Mouse (Mus musculus): ENCODE data around the gene Tial1. TPM values are rescaled to one million over a fixed set of nuclear protein-coding genes. Genes with fewer than 3 reads are reported as not detected.

Gene Tial1
- polyA plus RNA-seq (2016; fragmentation: Nextera tagmentation; extraction: Ambion mirVana) = 16.3 and 19.9 TPM in 2 replicates

GRCm38 (mm10) chr7:128461285-128462215 lies at the start of gene Tial1:
Gene Tial1 (minus strand): TSS chr7:128461717.
- no peaks in the 10 kb centered on the region for H3K36me3 ChIP-seq
- no peaks in the 10 kb centered on the region for H3K9me3 ChIP-seq
- WGBS = under 1% methylated on average over 69 of the region's 69 CpGs
- peak; percentile 100 for DNase-seq (ENCODE audit: low spot score)
- H3K4me1 ChIP-seq = peaks cover 21% of the 10 kb centered on the region
- H3K27ac ChIP-seq = peak within 1 kb of the TSS; percentile 99
- H3K4me3 ChIP-seq = peak within 1 kb of the TSS; percentile 93
- no peaks in the 10 kb centered on the region for H3K27me3 ChIP-seq (ENCODE audit: insufficient read depth, poor library complexity, severe bottlenecking)

DNA sequence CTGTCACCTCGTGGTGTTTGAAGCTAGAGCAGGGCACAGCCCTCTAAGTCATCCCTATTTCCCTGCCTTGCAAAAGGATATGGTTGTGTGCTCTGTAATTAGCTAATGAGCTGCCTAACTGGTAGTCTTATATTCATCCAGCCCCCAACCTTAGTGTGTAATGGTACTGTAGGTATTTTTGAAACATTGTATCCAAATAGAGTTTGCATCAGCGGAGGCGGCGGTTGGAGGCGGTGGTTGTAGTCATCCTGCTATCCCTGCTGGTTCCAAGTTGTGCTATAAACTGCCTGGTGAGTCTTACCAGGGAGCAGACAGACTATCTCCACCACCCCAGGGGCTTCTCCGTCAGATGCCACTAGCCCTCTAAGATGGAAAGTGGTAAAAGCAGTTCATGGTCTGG lies 42.6 kb upstream of the Tial1 start:
- no peak for DNase-seq (ENCODE audit: low spot score)
- Histone ChIP-seq H3K4me1 (peaks cover 9% of the 10 kb centered on the region; the same call in 1 of the 2 replicates), H3K36me3 (no peaks in the 10 kb centered on the region), H3K27ac (no peak overlapping the region), H3K27me3 (ENCODE audit: insufficient read depth, poor library complexity, severe bottlenecking) (no peaks in the 10 kb centered on the region), H3K4me3 (no peak overlapping the region), H3K9me3 (no peaks in the 10 kb centered on the region)
- 82% methylated on average over 6 of the region's 6 CpGs for WGBS

DNA sequence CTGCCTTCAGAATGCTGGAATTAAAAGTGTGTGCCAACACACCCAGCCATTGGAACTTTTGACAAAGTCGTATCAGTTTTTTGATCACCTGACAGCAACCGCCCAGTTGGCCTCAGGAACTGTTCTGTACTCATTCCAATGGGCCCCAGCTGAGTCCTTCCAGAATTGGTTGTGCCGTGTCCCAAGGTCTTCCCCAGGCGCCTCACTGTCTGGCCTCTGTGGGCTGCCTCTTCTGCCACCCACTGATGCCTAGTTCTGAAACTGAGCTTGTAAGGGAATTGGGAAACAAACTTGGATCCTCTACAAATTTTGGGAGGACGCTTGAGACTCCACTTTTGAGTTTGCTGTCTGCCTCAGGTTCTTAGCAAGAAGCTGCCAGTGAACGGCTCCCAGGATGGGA lies 38.3 kb upstream of the Tial1 start:
- Histone ChIP-seq H3K36me3 (no peaks in the 10 kb centered on the region), H3K9me3 (no peaks in the 10 kb centered on the region), H3K27me3 (ENCODE audit: insufficient read depth, poor library complexity, severe bottlenecking) (no peaks in the 10 kb centered on the region), H3K4me3 (no peak overlapping the region), H3K27ac (no peak overlapping the region), H3K4me1 (peaks cover 9% of the 10 kb centered on the region; the same call in 1 of the 2 replicates)
- WGBS = 71% methylated on average over 6 of the region's 6 CpGs
- no peak for DNase-seq (ENCODE audit: low spot score)

DNA sequence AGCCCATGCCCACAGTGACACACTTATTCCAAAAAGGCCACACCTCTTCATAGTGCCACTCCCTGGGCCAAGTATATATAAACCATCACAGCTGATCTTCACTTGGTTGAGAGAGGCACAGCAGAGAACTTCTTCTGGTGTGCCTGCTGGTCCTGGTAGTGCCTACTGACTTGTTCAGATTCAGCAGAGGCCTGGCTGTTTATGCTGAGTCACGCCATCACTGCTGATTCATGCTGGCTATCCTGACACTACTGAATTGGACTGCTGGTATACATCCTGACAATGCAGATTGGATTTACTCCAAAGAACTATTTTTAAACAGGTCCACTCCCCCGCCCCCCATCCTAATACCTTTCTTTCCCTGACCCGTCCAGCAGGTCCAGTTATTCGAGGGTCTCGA lies 33.0 kb upstream of the Tial1 start:
- Histone ChIP-seq H3K27me3 (ENCODE audit: insufficient read depth, poor library complexity, severe bottlenecking) (no peaks in the 10 kb centered on the region), H3K4me1 (no peaks in the 10 kb centered on the region; the same call in 1 of the 2 replicates), H3K36me3 (no peaks in the 10 kb centered on the region), H3K9me3 (no peaks in the 10 kb centered on the region), H3K27ac (no peak overlapping the region), H3K4me3 (no peak overlapping the region)
- 89% methylated on average over 5 of the region's 5 CpGs for WGBS
- DNase-seq (ENCODE audit: low spot score) = no peak

DNA sequence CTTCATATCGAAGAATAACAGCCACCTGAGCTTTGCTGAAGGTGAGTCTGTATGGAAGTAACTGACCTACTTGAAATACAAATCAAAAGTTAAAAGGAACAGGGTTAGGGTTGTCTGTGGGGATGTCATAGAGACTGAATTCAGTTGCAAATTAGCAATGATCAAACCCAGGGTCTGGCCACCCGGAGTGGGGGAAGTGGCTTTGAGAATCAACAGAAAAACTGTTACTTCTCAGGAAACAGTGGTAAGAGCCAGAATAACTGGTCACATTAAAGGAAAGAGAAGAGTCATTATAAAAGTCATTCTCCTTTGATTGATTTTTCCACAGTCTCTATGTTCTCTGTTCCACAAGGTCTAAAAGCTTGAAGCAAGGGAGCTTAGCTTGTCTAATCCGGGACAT lies 27.5 kb upstream of the Tial1 start:
- H3K4me1 ChIP-seq = no peaks in the 10 kb centered on the region
- 92% methylated on average over 3 of the region's 3 CpGs for WGBS
- H3K27me3 ChIP-seq (ENCODE audit: insufficient read depth, poor library complexity, severe bottlenecking) = no peaks in the 10 kb centered on the region
- peaks cover 7% of the 10 kb centered on the region for H3K9me3 ChIP-seq
- DNase-seq (ENCODE audit: low spot score) = no peak
- no peak overlapping the region for H3K4me3 ChIP-seq
- no peak overlapping the region for H3K27ac ChIP-seq
- 0 out of 2 replicates have a peak, but pooled peaks cover 2% of the 10 kb centered on the region for H3K36me3 ChIP-seq

DNA sequence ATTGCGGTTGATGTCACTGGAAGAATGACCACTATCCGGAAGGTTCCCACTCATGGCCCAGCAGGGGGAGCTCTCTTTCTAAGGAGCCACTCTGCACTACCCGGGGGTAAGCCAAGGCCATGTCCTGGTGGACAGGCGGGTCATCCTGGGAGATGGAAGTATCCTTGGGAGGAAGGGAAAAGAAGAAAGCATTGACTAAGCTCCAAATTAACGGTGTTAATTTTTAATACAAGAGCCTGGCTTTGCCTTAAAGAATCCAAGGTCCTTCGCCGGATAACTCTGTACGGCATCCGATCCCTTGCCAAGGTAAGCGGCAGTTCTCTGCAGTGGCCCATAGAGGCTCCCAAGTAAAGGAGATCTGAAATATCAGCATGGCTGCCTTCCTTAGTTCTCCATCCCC lies 12.8 kb upstream of the Tial1 start:
- WGBS = 31% methylated on average over 10 of the region's 10 CpGs
- H3K27me3 ChIP-seq (ENCODE audit: insufficient read depth, poor library complexity, severe bottlenecking) = no peaks in the 10 kb centered on the region
- no peak overlapping the region for H3K27ac ChIP-seq
- DNase-seq (ENCODE audit: low spot score) = peak; percentile 84
- H3K4me3 ChIP-seq = 0 out of 2 replicates have a peak overlapping the region, but pooled peaks have one; percentile 16
- H3K4me1 ChIP-seq = no peaks in the 10 kb centered on the region
- H3K36me3 ChIP-seq = no peaks in the 10 kb centered on the region
- no peaks in the 10 kb centered on the region for H3K9me3 ChIP-seq

- no peak for DNase-seq (ENCODE audit: low spot score)
- Histone ChIP-seq H3K4me3 (peak overlapping the region; percentile 93; the same call in 1 of the 2 replicates), H3K27me3 (ENCODE audit: insufficient read depth, poor library complexity, severe bottlenecking) (no peaks in the 10 kb centered on the region), H3K27ac (peak overlapping the region; percentile 99), H3K9me3 (no peaks in the 10 kb centered on the region), H3K36me3 (no peaks in the 10 kb centered on the region), H3K4me1 (peaks cover 19% of the 10 kb centered on the region)
- 69% methylated on average over 5 of the region's 5 CpGs for WGBS
These were observed 889 bp upstream of the Tial1 start for GRCm38 (mm10) chr7:128462406-128462805.

DNA sequence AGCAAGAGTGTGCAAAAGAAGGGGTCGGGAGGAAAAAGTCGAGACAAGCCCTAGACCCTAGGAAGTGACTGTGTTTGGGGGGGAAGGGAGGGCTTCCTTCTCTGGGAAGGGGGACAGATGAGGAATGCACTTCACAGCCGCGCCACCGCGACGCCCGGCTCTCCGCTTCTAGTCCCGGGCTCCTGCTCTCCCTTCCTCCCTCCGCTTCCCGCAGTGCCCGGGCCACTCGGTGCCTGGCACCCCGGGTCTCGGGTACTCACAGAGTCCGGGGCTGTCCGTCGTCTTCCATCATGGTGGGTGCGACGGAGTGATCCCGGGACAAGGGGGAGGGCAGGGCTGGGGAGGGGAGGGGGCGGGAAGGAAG lies 670 bp downstream of the Tial1 start:
- peak overlapping the region; percentile 93 for H3K4me3 ChIP-seq
- H3K4me1 ChIP-seq = peaks cover 21% of the 10 kb centered on the region
- H3K27me3 ChIP-seq (ENCODE audit: insufficient read depth, poor library complexity, severe bottlenecking) = no peaks in the 10 kb centered on the region
- H3K9me3 ChIP-seq = no peaks in the 10 kb centered on the region
- DNase-seq (ENCODE audit: low spot score) = no peak
- WGBS = 0% methylated on average over 21 of the region's 23 CpGs
- H3K27ac ChIP-seq = peak overlapping the region; percentile 99
- no peaks in the 10 kb centered on the region for H3K36me3 ChIP-seq

GRCm38 (mm10) chr7:128460131-128460864 lies 1.2 kb downstream of the Tial1 start:
- H3K4me3 ChIP-seq = peak overlapping the region; percentile 93
- no peaks in the 10 kb centered on the region for H3K36me3 ChIP-seq
- H3K27me3 ChIP-seq (ENCODE audit: insufficient read depth, poor library complexity, severe bottlenecking) = no peaks in the 10 kb centered on the region
- peaks cover 21% of the 10 kb centered on the region for H3K4me1 ChIP-seq
- H3K27ac ChIP-seq = peak overlapping the region; percentile 99
- WGBS = 1% methylated on average over 34 of the region's 36 CpGs
- no peaks in the 10 kb centered on the region for H3K9me3 ChIP-seq
- DNase-seq (ENCODE audit: low spot score) = peak; percentile 86

GRCm38 (mm10) chr7:128459791-128460130 lies 1.8 kb downstream of the Tial1 start:
- Histone ChIP-seq H3K4me3 (peak overlapping the region; percentile 93), H3K27me3 (ENCODE audit: insufficient read depth, poor library complexity, severe bottlenecking) (no peaks in the 10 kb centered on the region), H3K4me1 (peaks cover 21% of the 10 kb centered on the region), H3K9me3 (no peaks in the 10 kb centered on the region), H3K36me3 (peaks cover 1% of the 10 kb centered on the region), H3K27ac (peak overlapping the region; percentile 99; the same call in 1 of the 2 replicates)
- no peak for DNase-seq (ENCODE audit: low spot score)
- WGBS = 20% methylated on average over 4 of the region's 4 CpGs

DNA sequence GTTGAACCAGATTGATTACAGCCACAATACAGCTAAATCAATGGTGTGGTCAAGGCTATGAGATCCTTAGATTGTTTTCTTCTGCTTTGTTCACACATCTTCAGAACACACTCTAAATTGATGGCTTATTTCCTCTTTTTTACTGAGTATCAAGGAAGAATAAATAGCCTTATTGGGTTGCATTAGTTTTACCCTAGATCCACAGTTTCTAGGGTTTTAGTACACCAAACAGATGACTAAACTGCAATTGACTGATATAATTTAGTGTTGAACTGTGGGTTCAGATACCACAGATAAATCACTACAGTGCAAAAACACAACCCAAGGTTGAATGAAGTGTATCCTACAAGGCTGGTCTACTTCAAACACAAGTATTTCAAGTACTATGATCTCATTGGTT lies 3.5 kb downstream of the Tial1 start:
- Histone ChIP-seq H3K36me3 (peaks cover 18% of the 10 kb centered on the region), H3K27ac (no peak overlapping the region), H3K4me1 (peaks cover 21% of the 10 kb centered on the region), H3K27me3 (ENCODE audit: insufficient read depth, poor library complexity, severe bottlenecking) (no peaks in the 10 kb centered on the region), H3K9me3 (no peaks in the 10 kb centered on the region), H3K4me3 (no peak overlapping the region)
- no peak for DNase-seq (ENCODE audit: low spot score)

DNA sequence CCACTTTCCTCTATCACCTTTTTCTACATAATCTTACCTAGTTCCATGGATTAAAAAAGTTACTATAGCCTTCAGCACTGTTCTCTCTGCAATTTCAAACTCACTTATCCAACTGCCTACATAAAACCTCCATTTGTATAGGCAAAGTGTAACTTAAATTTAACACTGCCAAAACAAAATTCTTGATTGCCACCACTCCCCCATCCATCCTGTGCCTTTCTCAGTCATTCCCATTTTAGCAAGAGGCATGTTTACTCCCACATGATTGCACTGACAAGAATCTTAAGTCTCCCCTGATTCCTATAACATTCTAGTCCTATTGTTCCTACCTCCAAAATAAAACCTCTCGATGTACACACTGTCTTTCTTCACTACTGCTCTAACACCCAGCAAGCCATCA lies 8.8 kb downstream of the Tial1 start:
- no peaks in the 10 kb centered on the region for H3K9me3 ChIP-seq
- H3K4me3 ChIP-seq = no peak overlapping the region
- WGBS = 92% methylated on average over 1 of the region's 1 CpGs
- H3K36me3 ChIP-seq = peaks cover 51% of the 10 kb centered on the region
- H3K27ac ChIP-seq = no peak overlapping the region
- DNase-seq (ENCODE audit: low spot score) = no peak
- H3K4me1 ChIP-seq = 0 out of 2 replicates have a peak, but pooled peaks cover 5% of the 10 kb centered on the region
- no peaks in the 10 kb centered on the region for H3K27me3 ChIP-seq (ENCODE audit: insufficient read depth, poor library complexity, severe bottlenecking)

DNA sequence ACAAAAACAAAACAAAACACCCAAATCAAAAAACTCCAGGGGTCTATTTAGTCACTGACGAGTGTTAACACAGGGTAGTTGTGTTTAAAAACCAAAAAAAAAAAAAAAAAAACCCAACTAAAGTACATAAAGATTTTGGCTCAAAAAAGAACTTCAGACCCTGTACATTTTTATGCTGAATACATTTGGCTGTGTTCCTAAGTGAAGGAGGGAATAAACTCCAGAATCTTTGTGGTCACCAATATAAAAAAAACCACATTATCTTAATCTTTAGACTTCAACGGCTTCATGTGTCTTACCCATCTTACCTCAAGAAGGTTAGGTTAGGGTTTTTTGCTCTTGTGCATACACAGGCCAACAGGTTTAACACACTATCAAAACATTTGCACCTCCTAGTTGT lies 20.9 kb downstream of the Tial1 start:
- DNase-seq (ENCODE audit: low spot score) = no peak
- Histone ChIP-seq H3K9me3 (no peaks in the 10 kb centered on the region), H3K36me3 (peaks cover 56% of the 10 kb centered on the region), H3K27me3 (ENCODE audit: insufficient read depth, poor library complexity, severe bottlenecking) (no peaks in the 10 kb centered on the region), H3K4me3 (no peak overlapping the region), H3K4me1 (no peaks in the 10 kb centered on the region), H3K27ac (no peak overlapping the region)
- 92% methylated on average over 2 of the region's 2 CpGs for WGBS
